Mouse (Mus musculus) ovary, postnatal 10 days (tissue): Measurements from ENCODE around the gene Hist1h2af.

Source experiments
- DNase-seq: peaks from one replicate; pipeline ENCODE4 v3.0.0; 2022; ENCODE audit warnings: low spot score

The Hist1h2af gene

GRCm38 (mm10) chr13:23515281-23515680 is 18.4 kb upstream of the Hist1h2af start:
- no peak for DNase-seq

DNA sequence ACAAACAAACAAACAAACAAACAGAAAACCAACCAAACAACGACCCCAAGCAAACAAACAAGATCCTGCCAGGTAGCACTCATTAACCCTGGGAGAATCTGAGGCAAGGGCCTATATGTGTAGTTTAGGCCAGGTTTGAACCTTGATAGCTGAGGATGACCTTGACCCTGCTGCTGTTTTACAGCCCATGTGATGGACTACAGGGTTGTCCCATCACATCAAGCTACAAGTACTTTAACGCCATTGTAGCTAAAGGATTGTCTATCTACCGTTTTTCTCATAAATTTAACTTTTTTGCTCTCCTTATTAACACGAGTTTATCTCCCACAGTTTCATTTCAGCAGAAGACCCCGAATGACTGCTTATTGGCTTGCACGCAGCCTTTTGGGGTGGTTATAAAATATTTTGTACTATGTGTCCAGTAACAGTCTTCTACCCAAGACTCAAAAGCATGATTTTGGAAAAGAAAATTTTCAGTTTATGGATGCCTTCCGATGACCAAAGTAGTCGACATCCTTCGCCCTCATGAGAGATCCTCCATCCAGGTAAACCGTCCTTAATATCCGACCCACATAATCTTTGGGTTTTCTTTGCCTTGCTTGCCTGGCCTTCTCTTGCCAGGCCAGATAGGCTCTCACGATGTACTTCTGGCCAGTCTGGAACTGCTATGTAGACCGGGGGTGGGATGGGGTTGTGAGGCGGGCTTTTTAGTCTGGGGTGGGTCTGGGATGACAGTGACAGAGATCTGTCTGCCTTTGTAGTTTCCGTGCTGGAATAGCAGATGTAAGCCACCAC is 17.7 kb upstream of the Hist1h2af start:
- DNase-seq: no peak

- DNase-seq: no peak
These were observed 16.7 kb upstream of the Hist1h2af start for GRCm38 (mm10) chr13:23516822-23517602.

- peak; percentile 87 for DNase-seq
These were observed 16.0 kb upstream of the Hist1h2af start for GRCm38 (mm10) chr13:23517603-23518294.

GRCm38 (mm10) chr13:23518295-23518603 is 15.5 kb upstream of the Hist1h2af start:
- DNase-seq: no peak

- no peak for DNase-seq
These were observed 14.8 kb upstream of the Hist1h2af start for GRCm38 (mm10) chr13:23518885-23519284.

DNA sequence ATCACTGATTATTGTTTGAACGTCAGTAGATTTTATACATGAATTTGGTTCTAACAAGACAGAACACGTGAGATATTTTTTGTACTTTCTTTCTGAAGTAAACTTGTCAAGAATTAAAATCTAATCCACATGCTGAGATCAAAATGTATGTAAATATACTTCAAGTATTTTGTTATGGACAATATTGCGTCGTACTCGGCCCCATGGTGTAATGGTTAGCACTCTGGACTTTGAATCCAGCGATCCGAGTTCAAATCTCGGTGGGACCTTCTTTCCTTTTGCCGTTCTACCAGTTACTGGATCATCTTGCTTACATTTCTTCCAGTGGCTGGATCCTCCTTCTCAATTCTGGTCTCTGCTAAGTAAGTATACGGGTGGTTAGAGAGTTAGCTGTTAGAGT is 14.3 kb upstream of the Hist1h2af start:
- DNase-seq: no peak

DNA sequence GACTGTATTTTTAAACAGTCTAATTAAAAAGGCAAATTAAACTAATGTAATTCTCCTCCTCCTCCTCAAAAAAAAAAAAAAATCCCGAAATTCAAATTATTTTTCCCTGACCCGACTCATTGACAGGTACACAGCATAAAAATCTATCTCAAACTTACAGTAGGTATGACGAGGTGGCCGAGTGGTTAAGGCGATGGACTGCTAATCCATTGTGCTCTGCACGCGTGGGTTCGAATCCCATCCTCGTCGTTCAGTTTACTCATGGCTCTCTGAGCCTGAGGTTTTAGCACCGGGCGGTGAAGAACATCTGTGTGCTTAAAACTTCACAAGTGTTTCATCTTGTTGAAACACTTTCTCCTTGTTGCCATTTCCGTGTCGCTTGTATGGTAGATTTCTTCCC is 12.0 kb upstream of the Hist1h2af start:
- DNase-seq: no peak

- no peak for DNase-seq
These were observed 9.7 kb upstream of the Hist1h2af start for GRCm38 (mm10) chr13:23523976-23524375.

DNA sequence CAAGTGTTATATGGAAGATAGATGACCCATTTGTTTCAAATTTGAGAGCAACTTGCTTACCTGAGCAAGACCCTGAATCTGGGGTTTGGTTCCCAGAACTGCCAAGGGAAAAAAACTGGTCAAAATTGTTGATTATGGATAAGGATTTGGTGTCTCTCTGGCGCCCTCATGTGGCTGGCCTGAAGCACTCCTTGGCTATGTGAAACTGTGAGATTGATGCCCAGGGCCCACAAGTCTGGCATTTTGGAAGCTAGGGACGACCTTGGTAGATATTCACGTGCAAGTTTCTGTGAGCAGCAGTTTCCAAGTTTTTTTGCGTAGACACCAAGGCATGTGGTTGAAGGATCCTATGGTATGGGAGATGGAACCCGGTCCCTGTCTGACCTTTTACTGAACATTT is 9.1 kb upstream of the Hist1h2af start:
- DNase-seq: no peak

GRCm38 (mm10) chr13:23525901-23526300 is 7.8 kb upstream of the Hist1h2af start:
- no peak for DNase-seq

DNA sequence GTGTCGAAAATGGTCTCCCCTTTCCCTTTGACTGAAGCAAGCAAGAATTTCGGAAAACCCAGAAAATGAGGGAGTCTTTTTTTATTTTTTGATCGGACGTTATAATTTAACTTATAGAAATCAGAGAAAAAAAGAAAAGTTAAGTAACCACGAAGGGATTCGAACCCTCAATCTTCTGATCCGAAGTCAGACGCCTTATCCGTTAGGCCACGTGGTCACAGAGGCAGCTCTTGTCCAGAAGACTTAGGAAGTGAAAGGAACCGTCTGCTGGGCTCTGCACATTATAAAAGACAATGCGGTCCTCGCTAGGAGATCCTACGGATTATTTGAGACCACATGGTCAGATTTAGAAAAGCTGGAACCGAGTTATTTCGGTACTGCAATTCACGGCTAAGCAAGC is 7.4 kb upstream of the Hist1h2af start:
- DNase-seq: peak; percentile 94

DNA sequence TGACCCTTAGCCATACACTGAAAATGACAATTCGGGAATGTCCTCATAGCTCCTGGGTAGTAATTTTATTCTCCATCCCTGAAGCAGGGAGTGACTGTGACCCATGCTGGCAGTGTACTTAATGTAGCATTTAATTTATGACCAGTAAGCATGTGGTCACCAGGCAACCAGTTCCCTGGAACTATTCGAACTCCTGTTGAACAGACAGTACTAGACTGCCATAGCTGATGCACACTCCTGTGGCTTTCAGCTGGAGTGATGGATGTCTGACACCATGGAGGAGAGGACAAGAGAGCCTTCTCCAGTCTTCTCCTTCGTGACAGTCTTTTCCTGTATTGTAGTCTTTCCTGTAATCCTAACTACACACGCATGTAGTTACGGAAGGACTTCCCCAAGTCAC is 4.7 kb upstream of the Hist1h2af start:
- DNase-seq: no peak

DNA sequence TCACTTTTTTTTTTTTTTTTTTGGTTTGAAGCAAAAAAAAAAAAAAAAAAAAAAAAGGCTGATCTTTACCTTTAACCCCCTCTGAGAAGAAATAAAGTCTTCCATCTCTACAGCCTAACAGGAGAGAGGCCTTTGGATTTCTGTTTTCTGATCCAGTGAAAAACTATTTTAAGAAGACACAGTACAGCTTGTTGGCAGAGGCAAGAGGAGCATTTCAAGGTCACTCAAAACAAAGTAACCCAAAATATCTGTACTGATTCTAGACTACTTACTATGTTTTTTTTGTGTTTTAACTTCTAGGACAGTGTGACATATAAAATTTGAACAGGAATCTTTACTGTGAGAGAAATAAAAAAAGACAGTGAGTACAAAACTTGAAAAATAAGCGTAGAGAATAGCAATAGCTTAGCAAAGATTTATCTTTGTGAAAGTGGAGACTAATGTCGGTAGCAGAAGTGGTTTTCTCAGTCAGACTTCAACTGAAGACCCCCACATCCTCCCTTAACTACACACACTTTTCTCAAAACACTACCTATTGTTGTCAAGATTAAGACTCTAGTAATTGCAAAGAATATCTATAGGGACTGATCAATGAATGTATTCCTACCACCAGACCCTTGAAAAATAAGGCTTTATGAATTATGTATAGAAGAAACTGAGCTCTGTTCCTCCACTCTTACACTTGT is 4.1 kb upstream of the Hist1h2af start:
- DNase-seq: no peak

GRCm38 (mm10) chr13:23530181-23530900 is 3.4 kb upstream of the Hist1h2af start:
- DNase-seq: no peak

GRCm38 (mm10) chr13:23530901-23531875 is 2.5 kb upstream of the Hist1h2af start, which contains the start of gene Hist1h4h:
Gene Hist1h4h, plus strand, starts transcription at chr13:23531050.
- peak; percentile 93 for DNase-seq

DNA sequence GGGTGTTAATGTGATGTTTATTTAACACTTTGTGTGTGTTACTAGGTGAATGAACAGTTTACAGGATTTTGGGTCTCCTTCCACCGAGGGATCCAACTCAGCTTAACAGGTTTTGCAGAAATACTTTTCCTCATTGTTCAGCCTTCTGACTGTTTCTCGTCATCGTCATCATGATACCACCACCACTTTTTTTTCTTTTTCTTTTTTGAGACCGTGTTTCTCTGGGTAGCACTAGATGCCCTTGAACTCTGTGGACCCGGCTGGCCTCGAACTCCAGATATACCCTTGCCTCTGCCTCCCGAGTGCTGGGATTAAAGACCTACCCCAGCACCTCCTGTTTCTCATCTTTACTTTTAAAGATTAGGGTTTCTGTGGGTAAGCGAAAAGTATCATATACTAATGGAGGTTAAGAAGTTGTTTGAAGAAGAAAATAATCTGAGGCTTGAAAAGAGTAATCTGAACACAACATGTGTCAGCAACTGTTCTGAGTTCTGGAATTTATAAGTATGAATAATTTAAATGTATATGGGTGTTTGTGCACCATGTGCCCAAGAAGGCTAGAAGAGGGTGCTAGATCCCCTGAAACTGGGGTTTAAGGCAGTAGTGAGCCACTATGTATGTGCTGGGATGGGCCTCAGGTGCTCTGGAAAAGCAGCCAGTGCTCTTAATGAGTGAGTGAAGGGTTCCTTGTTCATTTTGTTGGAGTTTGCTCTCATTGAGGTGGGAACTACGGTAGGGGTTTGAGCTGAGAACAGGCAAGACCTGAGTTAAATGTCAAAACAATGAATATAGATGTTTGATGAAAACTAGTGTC is 1.2 kb upstream of the Hist1h2af start:
- DNase-seq: no peak

DNA sequence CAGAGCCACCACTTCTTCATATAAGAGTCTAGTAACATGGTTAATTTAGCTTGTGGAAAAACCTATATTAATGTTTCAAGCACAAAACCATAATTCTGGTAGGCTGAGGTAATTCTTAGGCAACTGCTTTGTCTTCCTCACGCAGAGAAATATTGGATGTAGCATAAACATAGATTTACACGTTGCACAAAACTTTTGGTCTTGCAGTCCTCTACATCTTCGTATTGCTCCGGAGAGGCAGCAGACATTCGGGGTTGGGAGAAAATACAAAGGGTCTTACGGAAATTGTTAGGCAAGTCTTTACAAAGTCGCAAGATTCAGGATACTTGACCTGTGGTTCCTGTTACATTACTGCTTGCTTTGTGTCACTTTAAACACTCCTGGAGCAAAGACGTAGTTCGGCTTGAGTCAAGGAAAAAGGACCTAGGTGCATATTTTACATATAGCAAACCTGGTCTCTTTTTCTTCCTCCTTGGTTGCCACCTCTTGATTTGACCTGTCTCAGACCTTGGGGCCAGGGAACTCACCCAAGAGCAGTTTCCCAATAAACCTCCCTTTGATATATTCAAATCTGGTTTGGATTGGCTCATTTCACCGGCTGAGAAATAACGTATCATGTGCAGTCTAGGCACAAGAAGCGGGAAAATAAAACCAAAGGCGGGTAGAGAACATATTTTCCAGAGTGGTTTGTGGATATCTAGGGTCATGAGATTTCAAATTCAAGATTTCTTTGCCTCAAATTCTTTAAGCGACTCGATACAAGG is 844 bp downstream of the Hist1h2af start:
- DNase-seq: no peak
